Mouse (Mus musculus) liver, embryonic 14.5 days (tissue): ENCODE results near the gene Rsu1. TPM values are rescaled to one million over a fixed set of nuclear protein-coding genes. Genes with fewer than 3 reads are reported as not detected.

ENCODE experiments used
- ATAC-seq: fragments of 200-750 bp; cut with Nextera tagmentation; 2 replicates; pipeline ENCODE4 v1.8.0; 2017; ENCODE audit warnings: moderate number of reproducible peaks, mild to moderate bottlenecking, moderate library complexity; ENCODE audit not compliant: insufficient read depth
- DNase-seq, 3 experiments: peaks; one replicate each; pipeline ENCODE4 v3.0.0-alpha.2; 2012 to 2013; ENCODE audit warnings: low read depth in 3 of 3, low spot score in 3 of 3
- H3K27ac ChIP-seq: fragments of 300-500 bp; sonication (generic); 2 replicates; pipeline ENCODE4 v1.5.1; 2014; ENCODE audit warnings: moderate library complexity, mild to moderate bottlenecking, control low read depth, inconsistent platforms
- H3K27me3 ChIP-seq: fragments of 300-500 bp; sonication (generic); 2 replicates; pipeline ENCODE4 v1.6.1; 2014; ENCODE audit warnings: mild to moderate bottlenecking, low read length, moderate library complexity; ENCODE audit not compliant: control insufficient read depth, insufficient read depth
- H3K36me3 ChIP-seq: fragments of 300-500 bp; sonication (generic); replicated peaks from 2 replicates; pipeline ENCODE4 v1.6.1; 2014; ENCODE audit warnings: low read depth; ENCODE audit not compliant: control insufficient read depth, insufficient read depth
- H3K4me1 ChIP-seq, 2 experiments: fragments of 200-500 bp in 1 of 2; fragments of 300-500 bp in 1 of 2; sonication (generic) in 1 of 2; replicated peaks; 2 replicates each; pipeline ENCODE4 v1.6.1; 2012 to 2014; ENCODE audit warnings: antibody characterized with exemption in 1 of 2, inconsistent platforms in 1 of 2, low read length in 1 of 2; ENCODE audit not compliant: control insufficient read depth in 2 of 2, insufficient read depth in 2 of 2
- H3K4me2 ChIP-seq: fragments of 300-500 bp; sonication (generic); 2 replicates; pipeline ENCODE4 v1.6.1; 2014; ENCODE audit warnings: low read depth, mild to moderate bottlenecking, control low read depth, moderate library complexity
- H3K4me3 ChIP-seq, 2 experiments: fragments of 200-500 bp in 1 of 2; fragments of 300-500 bp in 1 of 2; sonication (generic) in 1 of 2; 2 replicates each; pipeline ENCODE4 v1.5.1; 2012 to 2014; ENCODE audit warnings: low read depth in 2 of 2, low read length in 2 of 2, mild to moderate bottlenecking in 2 of 2, control low read depth in 1 of 2, inconsistent platforms in 1 of 2, moderate library complexity in 1 of 2; ENCODE audit not compliant: insufficient read depth in 1 of 2
- H3K9ac ChIP-seq: fragments of 300-500 bp; sonication (generic); replicated peaks from 2 replicates; pipeline ENCODE4 v1.6.1; 2014; ENCODE audit warnings: mild to moderate bottlenecking, control low read depth, moderate library complexity
- H3K9me3 ChIP-seq: fragments of 300-500 bp; sonication (generic); 2 replicates; pipeline ENCODE4 v1.6.1; 2016; ENCODE audit warnings: low read length, mixed read lengths; ENCODE audit not compliant: control insufficient read depth
- CTCF ChIP-seq: IDR thresholded peaks from 2 replicates; pipeline ENCODE4 v1.5.1; 2016; ENCODE audit warnings: antibody characterized with exemption, low read depth, control low read depth
- EP300 ChIP-seq: IDR thresholded peaks from 2 replicates; pipeline ENCODE4 v1.6.1; 2016; ENCODE audit warnings: antibody characterized with exemption, low read depth
- WGBS: fragments of 180-500 bp; shearing (Covaris S2); extraction: QIAGEN DNeasy Blood & Tissue Kit; methylation state at CpG from one replicate; pipeline ENCODE4 v1.1.7; 2014; ENCODE audit not compliant: insufficient replicate concordance; 5-methylcytosine and 5-hydroxymethylcytosine counted together
- polyA plus RNA-seq, 2 experiments: library from polyadenylated mRNA; depleted of rRNA in 1 of 2; stranded (reverse) in 1 of 2; unstranded in 1 of 2; fragments of >200 nt; fragmentation: Nextera tagmentation in 1 of 2; extraction: Ambion mirVana in 1 of 2; gene quantifications; 2 replicates each; pipeline versions ENCODE4 v1.2.1 to v1.2.3; 2012 to 2014

Gene Rsu1
- polyA plus RNA-seq, 2 experiments: 47.8 to 58.5 TPM

GRCm38 (mm10) chr2:13229686-13230085, 41.5 kb downstream of the Rsu1 start:
- Histone ChIP-seq H3K9me3 (no peaks in the 10 kb centered on the region), H3K27me3 (no peaks in the 10 kb centered on the region), H3K9ac (no peak overlapping the region), H3K27ac (no peak overlapping the region), H3K4me1 (peaks cover 0 to 10% of the 10 kb centered on the region in 2 experiments; a peak in 2 of 4 replicates), H3K4me3 (no peak overlapping the region), H3K36me3 (no peaks in the 10 kb centered on the region), H3K4me2 (no peak overlapping the region)
- no peak for TF ChIP-seq CTCF
- TF ChIP-seq EP300: no peak
- 75% methylated on average over 3 of the region's 3 CpGs for WGBS
- DNase-seq (no peak), ATAC-seq (no peak)

GRCm38 (mm10) chr2:13226031-13226430, 45.2 kb downstream of the Rsu1 start:
- DNase-seq (no peak), ATAC-seq (no peak)
- no peak for TF ChIP-seq CTCF
- no peak for TF ChIP-seq EP300
- H3K9me3 ChIP-seq: no peaks in the 10 kb centered on the region
- peaks cover 0 to 5% of the 10 kb centered on the region in 2 experiments; a peak in 2 of 4 replicates for H3K4me1 ChIP-seq
- no peak overlapping the region for H3K27ac ChIP-seq
- WGBS: 41% methylated on average over 4 of the region's 4 CpGs
- H3K4me2 ChIP-seq: no peak overlapping the region
- no peak overlapping the region for H3K4me3 ChIP-seq
- H3K36me3 ChIP-seq: no peaks in the 10 kb centered on the region
- H3K27me3 ChIP-seq: no peaks in the 10 kb centered on the region
- H3K9ac ChIP-seq: no peak overlapping the region; the same call in 1 of the 2 replicates

GRCm38 (mm10) chr2:13224546-13224945, 46.7 kb downstream of the Rsu1 start:
- ATAC-seq: no peak
- Histone ChIP-seq H3K4me2 (no peak overlapping the region), H3K4me3 (no peak overlapping the region), H3K4me1 (peaks cover 0 to 5% of the 10 kb centered on the region in 2 experiments; a peak in 2 of 4 replicates), H3K27ac (no peak overlapping the region), H3K27me3 (no peaks in the 10 kb centered on the region), H3K9ac (no peak overlapping the region), H3K36me3 (no peaks in the 10 kb centered on the region), H3K9me3 (no peaks in the 10 kb centered on the region)
- 48% methylated on average over 3 of the region's 3 CpGs for WGBS
- TF ChIP-seq CTCF: no peak
- no peak for TF ChIP-seq EP300
- no peak for DNase-seq

- H3K36me3 ChIP-seq: no peaks in the 10 kb centered on the region
- no peaks in the 10 kb centered on the region for H3K9me3 ChIP-seq
- H3K4me2 ChIP-seq: no peak overlapping the region
- H3K4me3 ChIP-seq: no peak overlapping the region
- no peak for TF ChIP-seq EP300
- no peak for TF ChIP-seq CTCF
- H3K27me3 ChIP-seq: no peaks in the 10 kb centered on the region
- H3K27ac ChIP-seq: no peak overlapping the region
- peaks cover 0 to 5% of the 10 kb centered on the region in 2 experiments; a peak in 2 of 4 replicates for H3K4me1 ChIP-seq
- 71% methylated on average over 4 of the region's 4 CpGs for WGBS
- DNase-seq (no peak), ATAC-seq (no peak)
- no peak overlapping the region for H3K9ac ChIP-seq
These were observed 47.8 kb downstream of the Rsu1 start for GRCm38 (mm10) chr2:13223451-13223850.

- H3K9ac ChIP-seq: no peak overlapping the region
- H3K4me2 ChIP-seq: no peak overlapping the region
- WGBS: 49% methylated on average over 2 of the region's 2 CpGs
- TF ChIP-seq EP300 (no peak), CTCF (no peak)
- H3K4me3 ChIP-seq: no peak overlapping the region
- no peaks in the 10 kb centered on the region for H3K4me1 ChIP-seq
- DNase-seq (no peak), ATAC-seq (no peak)
- no peaks in the 10 kb centered on the region for H3K9me3 ChIP-seq
- H3K27ac ChIP-seq: no peak overlapping the region
- H3K36me3 ChIP-seq: no peaks in the 10 kb centered on the region
- H3K27me3 ChIP-seq: no peaks in the 10 kb centered on the region
These were observed 51.1 kb downstream of the Rsu1 start for GRCm38 (mm10) chr2:13220141-13220540.
